Mouse (Mus musculus) thymus, adult 2 months (tissue): ENCODE results near the gene Zfp212. TPM values are rescaled to one million over a fixed set of nuclear protein-coding genes. Genes with fewer than 3 reads are reported as not detected.

Source experiments
- DNase-seq: peaks from one replicate; pipeline ENCODE4 v3.0.0; 2021
- H3K27ac ChIP-seq: fragments of 200-500 bp; 2 replicates; pipeline ENCODE4 v1.5.1; 2012; ENCODE audit warnings: low read length, control low read depth; ENCODE audit not compliant: control insufficient read depth, insufficient read depth
- H3K27me3 ChIP-seq: fragments of 200-500 bp; 2 replicates; pipeline ENCODE4 v1.6.1; 2012; ENCODE audit warnings: mild to moderate bottlenecking, low read length, moderate library complexity, mixed read lengths; ENCODE audit not compliant: control insufficient read depth, insufficient read depth
- H3K36me3 ChIP-seq: fragments of 200-500 bp; 2 replicates; pipeline ENCODE4 v1.6.1; 2012; ENCODE audit warnings: mild to moderate bottlenecking, low read length, moderate library complexity; ENCODE audit not compliant: control insufficient read depth, insufficient read depth
- H3K4me1 ChIP-seq: fragments of 200-500 bp; replicated peaks from 2 replicates; pipeline ENCODE4 v1.6.1; 2012; ENCODE audit warnings: low read length; ENCODE audit not compliant: control insufficient read depth, insufficient read depth
- H3K4me3 ChIP-seq: fragments of 200-500 bp; 2 replicates; pipeline ENCODE4 v1.5.1; 2012; ENCODE audit warnings: mild to moderate bottlenecking, low read length, control low read depth, moderate library complexity; ENCODE audit not compliant: control insufficient read depth, insufficient read depth
- CTCF ChIP-seq: fragments of 200-500 bp; IDR thresholded peaks from 2 replicates; pipeline ENCODE4 v1.5.1; 2012; ENCODE audit warnings: mild to moderate bottlenecking, control low read depth, low read length, moderate library complexity, borderline replicate concordance; ENCODE audit not compliant: control insufficient read depth, poor library complexity, insufficient read depth; ENCODE audit errors: extremely low read depth
- POLR2A ChIP-seq: fragments of 200-500 bp; IDR thresholded peaks from 2 replicates; pipeline ENCODE4 v1.6.1; 2012; ENCODE audit warnings: mild to moderate bottlenecking, low read length, control low read depth, moderate library complexity; ENCODE audit not compliant: control insufficient read depth, poor library complexity, insufficient read depth; ENCODE audit errors: extremely low read depth
- WGBS: fragments of 180-500 bp; shearing (Covaris S2); methylation state at CpG from one replicate; pipeline ENCODE4 v1.1.7; 2018; 5-methylcytosine and 5-hydroxymethylcytosine counted together
- polyA plus RNA-seq: library from polyadenylated mRNA; depleted of rRNA; stranded (reverse); fragments of >200 nt; gene quantifications from 2 replicates; pipeline ENCODE4 v1.2.3, GENCODE M21; 2012

Zfp212 gene
- polyA plus RNA-seq, 1 experiment = 25.3 TPM

- H3K4me3 ChIP-seq = no peak overlapping the region
- no peaks in the 10 kb centered on the region for H3K4me1 ChIP-seq
- DNase-seq = no peak
- TF ChIP-seq POLR2A (no peak), CTCF (no peak)
- H3K27ac ChIP-seq = no peak overlapping the region
- 98% methylated on average over 5 of the region's 5 CpGs for WGBS
- no peaks in the 10 kb centered on the region for H3K27me3 ChIP-seq
- peaks cover 16% of the 10 kb centered on the region for H3K36me3 ChIP-seq
Observed at GRCm38 (mm10) chr6:47906326-47906725, 13.9 kb upstream of the Zfp212 start.

- DNase-seq = no peak
- H3K27me3 ChIP-seq = no peaks in the 10 kb centered on the region
- TF ChIP-seq POLR2A (no peak), CTCF (no peak)
- H3K27ac ChIP-seq = no peak overlapping the region
- H3K4me3 ChIP-seq = no peak overlapping the region
- peaks cover 16% of the 10 kb centered on the region; the same call in 1 of the 2 replicates for H3K36me3 ChIP-seq
- 95% methylated on average over 1 of the region's 1 CpGs for WGBS
- H3K4me1 ChIP-seq = no peaks in the 10 kb centered on the region
Observed at GRCm38 (mm10) chr6:47909007-47909406, 11.3 kb upstream of the Zfp212 start.

GRCm38 (mm10) chr6:47911650-47912049 is 8.6 kb upstream of the Zfp212 start:
- no peaks in the 10 kb centered on the region for H3K36me3 ChIP-seq
- no peaks in the 10 kb centered on the region for H3K4me1 ChIP-seq
- no peak overlapping the region for H3K4me3 ChIP-seq
- no peak overlapping the region for H3K27ac ChIP-seq
- no peak for TF ChIP-seq POLR2A
- no peak for TF ChIP-seq CTCF
- no peaks in the 10 kb centered on the region for H3K27me3 ChIP-seq
- DNase-seq = no peak
- 3% methylated on average over 1 of the region's 1 CpGs for WGBS

- WGBS = 73% methylated on average over 3 of the region's 3 CpGs
- DNase-seq = no peak
- Histone ChIP-seq H3K36me3 (no peaks in the 10 kb centered on the region), H3K4me3 (no peak overlapping the region), H3K4me1 (no peaks in the 10 kb centered on the region), H3K27ac (no peak overlapping the region), H3K27me3 (no peaks in the 10 kb centered on the region)
- TF ChIP-seq CTCF (no peak), POLR2A (no peak)
Observed at GRCm38 (mm10) chr6:47912991-47913390, 7.3 kb upstream of the Zfp212 start.

GRCm38 (mm10) chr6:47917051-47917450 is 3.2 kb upstream of the Zfp212 start:
- TF ChIP-seq POLR2A (no peak), CTCF (no peak)
- no peaks in the 10 kb centered on the region for H3K27me3 ChIP-seq
- peaks cover 3% of the 10 kb centered on the region; the same call in 1 of the 2 replicates for H3K4me1 ChIP-seq
- H3K27ac ChIP-seq = no peak overlapping the region
- WGBS = 93% methylated on average over 5 of the region's 5 CpGs
- no peak overlapping the region for H3K4me3 ChIP-seq
- no peaks in the 10 kb centered on the region for H3K36me3 ChIP-seq
- no peak for DNase-seq

- 95% methylated on average over 3 of the region's 3 CpGs for WGBS
- Histone ChIP-seq H3K36me3 (no peaks in the 10 kb centered on the region), H3K4me3 (no peak overlapping the region), H3K4me1 (peaks cover 4% of the 10 kb centered on the region; the same call in 1 of the 2 replicates), H3K27me3 (no peaks in the 10 kb centered on the region), H3K27ac (no peak overlapping the region)
- TF ChIP-seq CTCF (no peak), POLR2A (no peak)
- DNase-seq = no peak
Observed at GRCm38 (mm10) chr6:47918768-47919274, 1.5 kb upstream of the Zfp212 start.
